Mouse (Mus musculus) heart, postnatal 0 days (tissue): ENCODE measurements at regions not wholly inside any gene's neighbourhood (a gene's known extent, or its start where the extent isn't known, plus 50 kb on each side); places are given as distances from the start of the nearest gene placed in this dataset.

Experiments used
- CTCF ChIP-seq: IDR thresholded peaks from 2 replicates; pipeline ENCODE4 v1.5.1; 2016; ENCODE audit warnings: antibody characterized with exemption, control low read depth, low read depth
- EP300 ChIP-seq: IDR thresholded peaks from 2 replicates; pipeline ENCODE4 v1.6.1; 2016; ENCODE audit warnings: antibody characterized with exemption, low read depth

GRCm38 (mm10) chr4:75744605-75745004 is 466.5 kb upstream of the Dmac1 start:
- TF ChIP-seq CTCF (no peak), EP300 (no peak)
